Mouse (Mus musculus) hindbrain, embryonic 16.5 days (tissue): ENCODE measurements around the gene Spata31d1a. TPM values are rescaled to one million over a fixed set of nuclear protein-coding genes. Genes with fewer than 3 reads are reported as not detected.

Experiments used
- ATAC-seq: fragments of 200-750 bp; cut with Nextera tagmentation; 2 replicates; pipeline ENCODE4 v1.8.0; 2017; ENCODE audit warnings: moderate TSS enrichment, moderate library complexity
- H3K27ac ChIP-seq: fragments of 300-500 bp; sonication (generic); 2 replicates; pipeline ENCODE4 v1.5.1; 2014; ENCODE audit warnings: low read depth, mild to moderate bottlenecking, control low read depth, low read length, moderate library complexity
- H3K27me3 ChIP-seq: fragments of 300-500 bp; sonication (generic); replicated peaks from 2 replicates; pipeline ENCODE4 v1.6.1; 2014; ENCODE audit warnings: low read length; ENCODE audit not compliant: control insufficient read depth, insufficient read depth
- H3K36me3 ChIP-seq: fragments of 300-500 bp; sonication (generic); 2 replicates; pipeline ENCODE4 v1.6.1; 2014; ENCODE audit warnings: mild to moderate bottlenecking, low read length, moderate library complexity, mixed read lengths; ENCODE audit not compliant: control insufficient read depth, insufficient read depth
- H3K4me1 ChIP-seq: fragments of 300-500 bp; sonication (generic); 2 replicates; pipeline ENCODE4 v1.6.1; 2014; ENCODE audit warnings: low read depth, low read length; ENCODE audit not compliant: control insufficient read depth, insufficient read depth
- H3K4me2 ChIP-seq: fragments of 300-500 bp; sonication (generic); 2 replicates; pipeline ENCODE4 v1.6.1; 2014; ENCODE audit warnings: mild to moderate bottlenecking, low read length, control low read depth, moderate library complexity
- H3K4me3 ChIP-seq: fragments of 300-500 bp; sonication (generic); 2 replicates; pipeline ENCODE4 v1.5.1; 2014; ENCODE audit warnings: mild to moderate bottlenecking, low read length, control low read depth, moderate library complexity
- H3K9ac ChIP-seq: fragments of 300-500 bp; sonication (generic); 2 replicates; pipeline ENCODE4 v1.6.1; 2014; ENCODE audit warnings: low read depth, mild to moderate bottlenecking, control low read depth, low read length, moderate library complexity
- H3K9me3 ChIP-seq: fragments of 300-500 bp; sonication (generic); 2 replicates; pipeline ENCODE4 v1.6.1; 2014; ENCODE audit warnings: mild to moderate bottlenecking, low read length, moderate library complexity; ENCODE audit not compliant: control insufficient read depth
- WGBS: fragments of 180-500 bp; shearing (Covaris S2); extraction: QIAGEN DNeasy Blood & Tissue Kit; methylation state at CpG from one replicate; pipeline ENCODE4 v1.1.7; 2014; 5-methylcytosine and 5-hydroxymethylcytosine counted together
- polyA plus RNA-seq: library from polyadenylated mRNA; unstranded; fragments of >200 nt; fragmentation: Nextera tagmentation; extraction: Ambion mirVana; gene quantifications from 2 replicates; pipeline ENCODE4 v1.2.1, GENCODE M21; 2015

Spata31d1a gene
- polyA plus RNA-seq, 1 experiment from 2014 or later: not detected

DNA sequence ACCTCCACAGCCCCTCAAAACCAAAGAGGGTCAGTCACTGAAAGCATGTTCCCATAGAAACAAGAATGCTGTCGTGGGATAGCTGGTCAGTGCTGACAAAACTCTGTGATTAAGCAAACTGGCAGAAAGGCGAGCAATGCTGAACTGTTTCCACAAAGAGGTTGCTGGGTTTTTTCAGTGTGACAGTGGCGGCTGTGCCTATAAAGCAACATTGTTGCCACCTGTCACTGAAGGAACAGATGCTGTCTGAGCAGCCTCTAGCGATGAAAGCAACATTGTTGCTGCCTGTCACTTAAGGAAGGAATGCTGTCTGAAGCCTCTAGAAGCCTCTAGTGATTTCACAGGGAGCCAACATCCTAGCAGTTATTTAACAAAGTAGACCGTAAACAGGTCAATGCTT is 57.5 kb downstream of the Spata31d1a start:
- Histone ChIP-seq H3K4me3 (no peak overlapping the region), H3K9me3 (no peaks in the 10 kb centered on the region), H3K27me3 (no peaks in the 10 kb centered on the region), H3K36me3 (no peaks in the 10 kb centered on the region), H3K27ac (no peak overlapping the region; the same call in 1 of the 2 replicates), H3K4me2 (no peak overlapping the region), H3K9ac (no peak overlapping the region), H3K4me1 (peaks cover 14% of the 10 kb centered on the region)
- 18% methylated on average over 5 of the region's 5 CpGs for WGBS
- ATAC-seq: no peak; the same call in 1 of the 2 replicates

Other genes starting within 250 kb of the Spata31d1a start
- 69.0 and 73.3 TPM in 2 replicates for gene Agtpbp1, start 125.1 kb downstream of the Spata31d1a start, polyA plus RNA-seq
- 118 and 127 TPM in 2 replicates for gene Naa35, start 125.1 kb downstream of the Spata31d1a start, polyA plus RNA-seq
- gene Golm1, start 34.5 kb downstream of the Spata31d1a start, polyA plus RNA-seq: 21.0 and 26.0 TPM in 2 replicates
- not detected in 2 replicates for gene 4921517D22Rik, start 16.2 kb downstream of the Spata31d1a start, polyA plus RNA-seq
- 0.04 TPM in 1 of 2 replicates, not detected in the other for gene Spata31d1b, start 2.0 kb upstream of the Spata31d1a start, polyA plus RNA-seq
- not detected in 2 replicates for gene Spata31d1d, start 21.4 kb upstream of the Spata31d1a start, polyA plus RNA-seq
- gene 1700014D04Rik, start 36.4 kb upstream of the Spata31d1a start, polyA plus RNA-seq: 0.07 and 0.19 TPM in 2 replicates
- gene Isca1, start 59.5 kb upstream of the Spata31d1a start, polyA plus RNA-seq: 168 and 172 TPM in 2 replicates
- not detected in 2 replicates for gene Gm49354, start 71.9 kb upstream of the Spata31d1a start, polyA plus RNA-seq
- gene Tut7, start 112.8 kb upstream of the Spata31d1a start, polyA plus RNA-seq: 35.9 and 42.3 TPM in 2 replicates